Mouse (Mus musculus) ES-Bruce4 (cell line): ENCODE data around the gene Txndc5. TPM values are rescaled to one million over a fixed set of nuclear protein-coding genes. Genes with fewer than 3 reads are reported as not detected.

ENCODE experiments used
- H3K27ac ChIP-seq: 2 replicates; pipeline ENCODE4 v1.5.1; 2012; ENCODE audit warnings: low read length, inconsistent platforms; ENCODE audit not compliant: insufficient read depth
- H3K27me3 ChIP-seq: 2 replicates; pipeline ENCODE4 v1.6.1; 2012; ENCODE audit warnings: mild to moderate bottlenecking, low read length, inconsistent platforms; ENCODE audit not compliant: control insufficient read depth, poor library complexity, insufficient read depth, severe bottlenecking
- H3K36me3 ChIP-seq: 2 replicates; pipeline ENCODE4 v1.6.1; 2012; ENCODE audit warnings: inconsistent platforms, mild to moderate bottlenecking, low read length, moderate library complexity; ENCODE audit not compliant: control insufficient read depth, poor library complexity, insufficient read depth, severe bottlenecking
- H3K4me1 ChIP-seq: one replicate; pipeline ENCODE4 v1.8.1; 2011; ENCODE audit warnings: low read length; ENCODE audit not compliant: control insufficient read depth, insufficient read depth
- H3K4me3 ChIP-seq: 2 replicates; pipeline ENCODE4 v1.5.1; 2011; ENCODE audit warnings: low read depth, mild to moderate bottlenecking, low read length
- H3K9ac ChIP-seq: 2 replicates; pipeline ENCODE4 v1.6.1; 2012; ENCODE audit warnings: low read depth, mild to moderate bottlenecking, inconsistent platforms; ENCODE audit not compliant: poor library complexity, severe bottlenecking
- H3K9me3 ChIP-seq: replicated peaks from 2 replicates; pipeline ENCODE4 v1.6.1; 2012; ENCODE audit warnings: mild to moderate bottlenecking, low read length, inconsistent platforms; ENCODE audit not compliant: control insufficient read depth, poor library complexity, insufficient read depth, severe bottlenecking
- CTCF ChIP-seq: IDR thresholded peaks from one replicate; pipeline ENCODE4 v1.8.1; 2011; ENCODE audit warnings: low read depth, low read length
- EP300 ChIP-seq: IDR thresholded peaks from 2 replicates; pipeline ENCODE4 v1.6.1; 2011; ENCODE audit warnings: low read depth, low read length; ENCODE audit not compliant: insufficient read depth
- POLR2A ChIP-seq: IDR thresholded peaks from one replicate; pipeline ENCODE4 v1.8.1; 2011; ENCODE audit warnings: low read length; ENCODE audit not compliant: insufficient read depth
- polyA plus RNA-seq: library from polyadenylated mRNA; stranded (reverse); fragments of >200 nt; gene quantifications from 2 replicates; pipeline ENCODE4 v1.2.4, GENCODE M21; 2011; ENCODE audit warnings: low read depth; ENCODE audit not compliant: missing spikeins, insufficient read depth, insufficient read length

Txndc5 gene
- polyA plus RNA-seq, 1 experiment: 109 TPM

DNA sequence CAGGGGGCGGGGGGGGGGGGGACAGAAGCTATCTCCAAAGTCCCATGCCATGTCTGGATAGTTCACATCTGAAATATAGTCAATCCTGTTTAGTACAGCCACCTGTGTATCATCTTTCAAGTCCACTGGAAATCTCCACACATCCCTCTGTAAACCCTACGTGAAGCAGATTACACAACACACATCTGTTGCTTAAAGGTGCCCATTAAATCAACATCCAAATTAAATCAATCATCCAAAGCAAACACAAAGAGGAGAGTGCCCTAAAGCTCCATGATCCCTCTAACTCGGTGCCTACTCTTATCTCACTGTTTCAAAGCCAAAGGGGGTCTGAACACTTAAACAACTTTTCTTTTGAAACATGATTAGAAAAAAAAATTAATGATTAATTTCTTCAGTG, 31.9 kb downstream of the Txndc5 start:
- peaks cover 10% of the 10 kb centered on the region; the same call in 1 of the 2 replicates for H3K36me3 ChIP-seq
- no peak for TF ChIP-seq POLR2A
- no peak for TF ChIP-seq CTCF
- TF ChIP-seq EP300: no peak

DNA sequence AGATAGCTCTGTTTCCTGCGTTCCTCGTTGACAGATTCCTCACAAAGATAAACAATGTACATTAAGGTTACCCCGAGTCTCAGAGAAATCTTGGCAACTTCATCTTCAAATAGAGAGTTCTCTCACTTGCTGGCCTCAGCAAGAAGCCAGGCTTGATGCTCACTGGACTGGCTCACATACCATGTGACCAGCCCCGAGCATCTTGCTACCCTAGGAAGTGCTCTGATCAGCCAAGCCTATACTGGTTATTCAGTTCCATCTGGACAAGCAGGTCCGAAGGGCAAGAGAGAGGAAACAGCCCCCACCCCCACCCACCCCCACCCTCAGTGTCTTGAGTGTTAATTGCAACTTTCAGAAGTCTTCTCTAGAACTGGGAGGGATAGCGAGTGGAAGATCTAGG, 41.9 kb downstream of the Txndc5 start:
- Histone ChIP-seq H3K36me3 (no peaks in the 10 kb centered on the region), H3K27ac (no peak overlapping the region), H3K9me3 (no peaks in the 10 kb centered on the region), H3K4me1 (no peaks in the 10 kb centered on the region), H3K9ac (no peak overlapping the region), H3K27me3 (no peaks in the 10 kb centered on the region), H3K4me3 (no peak overlapping the region)
- TF ChIP-seq EP300 (no peak), CTCF (no peak), POLR2A (no peak)

More for the DNA sequence above, 31.9 kb downstream of the Txndc5 start:
- Histone ChIP-seq H3K9ac (no peak overlapping the region), H3K27ac (no peak overlapping the region), H3K4me3 (no peak overlapping the region), H3K4me1 (no peaks in the 10 kb centered on the region), H3K27me3 (no peaks in the 10 kb centered on the region), H3K9me3 (no peaks in the 10 kb centered on the region)

DNA sequence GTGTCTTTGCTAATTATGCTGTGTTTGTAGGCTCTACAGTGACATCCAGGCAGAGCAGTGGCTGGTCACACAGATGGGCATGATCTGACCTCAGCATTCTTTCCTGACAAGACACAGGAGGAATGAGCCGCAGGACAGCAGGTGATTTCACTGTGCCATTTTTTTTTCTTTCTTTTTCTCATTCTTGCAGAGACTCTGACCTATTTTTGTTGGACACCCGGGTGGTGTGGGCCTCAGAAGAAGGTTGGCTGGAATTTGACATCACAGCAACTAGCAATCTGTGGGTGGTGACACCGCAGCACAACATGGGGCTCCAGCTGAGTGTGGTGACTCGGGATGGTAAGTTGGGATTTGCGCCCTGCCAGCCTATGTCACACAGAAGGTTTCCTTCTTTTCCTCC, 43.9 kb downstream of the Txndc5 start:
- H3K4me3 ChIP-seq: no peak overlapping the region
- TF ChIP-seq POLR2A (no peak), CTCF (no peak)
- H3K27ac ChIP-seq: no peak overlapping the region
- H3K9me3 ChIP-seq: no peaks in the 10 kb centered on the region
- H3K27me3 ChIP-seq: no peaks in the 10 kb centered on the region
- no peaks in the 10 kb centered on the region for H3K36me3 ChIP-seq
- H3K4me1 ChIP-seq: no peaks in the 10 kb centered on the region
- H3K9ac ChIP-seq: no peak overlapping the region

DNA sequence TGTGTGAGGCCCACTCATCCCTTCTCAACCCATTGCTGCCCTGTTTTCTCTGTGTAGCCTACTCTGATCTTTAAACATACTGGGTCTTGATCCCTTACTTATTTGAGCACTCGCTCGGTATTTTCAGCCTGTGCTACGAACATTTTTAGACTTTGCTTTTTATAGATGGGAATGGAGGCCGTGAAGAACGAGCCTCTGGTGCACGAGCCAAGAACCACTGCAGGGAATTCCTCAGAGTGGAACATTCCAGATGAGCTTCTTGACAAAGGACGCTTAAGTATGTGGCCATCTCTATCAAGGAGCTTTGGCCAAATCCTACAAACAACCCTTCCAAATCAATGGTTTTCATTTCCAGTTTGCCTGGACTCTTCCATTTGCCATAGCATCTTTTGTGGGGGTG, 47.6 kb downstream of the Txndc5 start:
- Histone ChIP-seq H3K4me1 (no peaks in the 10 kb centered on the region), H3K4me3 (no peak overlapping the region), H3K27me3 (no peaks in the 10 kb centered on the region), H3K9me3 (no peaks in the 10 kb centered on the region), H3K36me3 (no peaks in the 10 kb centered on the region), H3K27ac (no peak overlapping the region), H3K9ac (no peak overlapping the region)
- no peak for TF ChIP-seq CTCF

DNA sequence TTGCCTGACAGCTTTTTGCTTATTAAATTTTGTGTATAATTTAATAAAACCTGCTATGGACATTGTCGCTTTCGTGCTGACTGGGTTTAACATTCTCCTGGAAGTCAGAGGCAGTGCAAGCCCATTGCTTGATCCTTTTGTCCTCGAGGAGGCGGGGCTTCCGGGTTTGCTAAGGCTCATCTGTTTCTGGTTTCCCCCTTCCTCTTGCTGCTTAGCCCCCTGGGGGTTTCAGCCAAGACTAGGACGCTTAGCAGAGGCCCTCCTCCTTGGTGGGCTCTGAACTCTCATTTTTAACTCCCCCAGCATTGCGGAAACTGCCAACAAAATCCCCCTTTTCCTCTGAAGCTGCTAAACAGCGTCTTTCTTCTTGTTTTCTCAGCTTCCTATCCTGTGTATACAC, 51.7 kb downstream of the Txndc5 start:
- no peaks in the 10 kb centered on the region for H3K27me3 ChIP-seq
- no peak overlapping the region for H3K9ac ChIP-seq
- no peaks in the 10 kb centered on the region for H3K9me3 ChIP-seq
- no peak overlapping the region for H3K27ac ChIP-seq
- no peaks in the 10 kb centered on the region for H3K36me3 ChIP-seq
- H3K4me1 ChIP-seq: no peaks in the 10 kb centered on the region
- H3K4me3 ChIP-seq: no peak overlapping the region
- TF ChIP-seq EP300 (no peak), CTCF (no peak), POLR2A (no peak)

DNA sequence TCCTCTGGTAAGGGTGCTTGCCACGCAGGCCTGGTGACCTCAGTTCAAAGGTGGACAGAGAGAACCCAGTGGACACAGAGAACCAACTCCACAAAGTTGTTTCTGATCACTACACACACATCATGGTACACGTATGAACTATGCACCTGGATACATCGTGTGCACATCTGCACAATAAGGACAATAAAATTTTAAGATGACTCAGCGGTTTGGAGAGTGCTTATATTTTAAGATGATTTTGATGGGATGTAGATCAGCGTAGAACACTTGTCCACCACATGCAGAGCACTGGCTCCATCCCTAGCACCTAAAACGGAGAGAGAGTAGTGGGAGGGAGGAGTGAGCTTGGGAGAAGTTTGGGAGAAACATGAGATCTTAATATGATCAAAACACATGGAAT, 55.1 kb downstream of the Txndc5 start:
- no peak for TF ChIP-seq CTCF
- no peak for TF ChIP-seq POLR2A
- no peak for TF ChIP-seq EP300
- Histone ChIP-seq H3K36me3 (no peaks in the 10 kb centered on the region), H3K9ac (no peak overlapping the region), H3K4me3 (no peak overlapping the region), H3K27me3 (no peaks in the 10 kb centered on the region), H3K27ac (no peak overlapping the region), H3K9me3 (no peaks in the 10 kb centered on the region), H3K4me1 (no peaks in the 10 kb centered on the region)
